Mouse (Mus musculus): Measurements from ENCODE around the gene Ehbp1. TPM values are rescaled to one million over a fixed set of nuclear protein-coding genes. Genes with fewer than 3 reads are reported as not detected.
A peak's percentile ranks its signal among the peaks of the same experiment; 100 is the strongest.

Ehbp1 gene
- polyA plus RNA-seq, 2 experiments, result 12.1 to 21.4 TPM

- Histone ChIP-seq H3K9me3 (ENCODE audit: control insufficient read depth, low read length) (no peaks in the 10 kb centered on the region), H3K4me1 (ENCODE audit: control insufficient read depth, insufficient read depth, low read length) (peaks cover 14% of the 10 kb centered on the region), H3K27me3 (ENCODE audit: control insufficient read depth, insufficient read depth, low read length) (peaks cover 90% of the 10 kb centered on the region), H3K9ac (ENCODE audit: low read depth, low read length, severe bottlenecking) (peak overlapping the region; percentile 41), H3K27ac (replicated peaks; ENCODE audit: low read depth, low read length) (0 out of 2 replicates have a peak overlapping the region, but pooled peaks have one; percentile 5), H3K4me2 (replicated peaks; ENCODE audit: low read depth, low read length, severe bottlenecking) (peak overlapping the region; percentile 94), H3K4me3 (replicated peaks; ENCODE audit: low read length) (peak overlapping the region; percentile 54), H3K36me3 (ENCODE audit: control insufficient read depth, insufficient read depth, low read length) (peaks cover 2% of the 10 kb centered on the region; the same call in 1 of the 2 replicates)
- ATAC-seq (ENCODE audit: low FRiP score, low read depth) (no peak), DNase-seq (ENCODE audit: low spot score) (no peak)
- WGBS, result 1% methylated on average over 27 of the region's 34 CpGs
- TF ChIP-seq POLR2A (IDR thresholded peaks at IDR 0.05; ENCODE audit: borderline replicate concordance, extremely low read depth, insufficient read depth, insufficient read length), result no peak
Observed at GRCm38 (mm10) chr11:22002062-22002782, 339.9 kb downstream of the Ehbp1 start.

DNA sequence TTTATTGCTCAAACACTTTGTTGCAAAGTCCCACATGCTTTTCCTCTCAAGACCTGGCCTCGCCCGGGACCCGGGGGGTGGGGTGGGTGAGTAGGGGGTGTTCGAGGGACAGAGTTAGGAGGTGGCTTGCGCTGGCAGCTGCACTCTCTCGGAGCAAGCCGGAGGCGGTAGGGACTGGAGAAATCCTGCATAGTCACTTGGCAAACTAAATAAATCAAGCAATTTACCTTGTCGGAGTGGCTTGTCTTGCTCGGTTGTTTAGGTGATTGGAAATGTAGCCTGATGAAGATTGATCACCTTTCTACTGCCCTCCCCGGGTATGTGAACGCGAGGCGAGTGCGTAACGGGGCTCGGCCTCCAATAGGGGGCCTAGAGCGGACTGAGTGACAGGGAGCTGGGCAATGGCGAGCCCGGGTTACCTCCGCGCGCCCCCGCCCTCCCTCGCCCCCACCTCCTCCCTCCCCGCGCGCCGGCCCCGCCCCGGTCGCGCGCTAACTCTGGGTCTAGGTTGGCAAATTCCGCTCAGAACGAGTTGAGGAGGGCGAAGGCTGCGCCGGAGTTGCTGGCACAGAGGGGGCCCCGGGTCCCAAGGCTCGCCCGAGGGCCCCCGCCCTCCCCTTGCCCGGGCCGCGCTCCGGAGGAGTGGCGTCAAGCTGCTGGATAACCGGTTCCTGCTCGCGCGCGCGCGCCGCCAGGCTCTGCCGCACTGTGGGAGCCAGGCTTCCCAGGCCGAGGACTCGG lies 340.6 kb downstream of the Ehbp1 start:
- Histone ChIP-seq H3K27me3 (ENCODE audit: control insufficient read depth, insufficient read depth, low read length) (peaks cover 90% of the 10 kb centered on the region), H3K36me3 (ENCODE audit: control insufficient read depth, insufficient read depth, low read length) (peaks cover 2% of the 10 kb centered on the region; the same call in 1 of the 2 replicates), H3K27ac (replicated peaks; ENCODE audit: low read depth, low read length) (0 out of 2 replicates have a peak overlapping the region, but pooled peaks have one; percentile 5), H3K9me3 (ENCODE audit: control insufficient read depth, low read length) (no peaks in the 10 kb centered on the region), H3K4me2 (replicated peaks; ENCODE audit: low read depth, low read length, severe bottlenecking) (peak overlapping the region; percentile 94), H3K9ac (ENCODE audit: low read depth, low read length, severe bottlenecking) (peak overlapping the region; percentile 41), H3K4me1 (ENCODE audit: control insufficient read depth, insufficient read depth, low read length) (peaks cover 17% of the 10 kb centered on the region), H3K4me3 (replicated peaks; ENCODE audit: low read length) (peak overlapping the region; percentile 54)
- ATAC-seq (ENCODE audit: low FRiP score, low read depth), result peak; percentile 74
- TF ChIP-seq POLR2A (IDR thresholded peaks at IDR 0.05; ENCODE audit: borderline replicate concordance, extremely low read depth, insufficient read depth, insufficient read length), result no peak
- DNase-seq (ENCODE audit: low spot score), result peak; percentile 59
- 2% methylated on average over 25 of the region's 59 CpGs for WGBS

- no peaks in the 10 kb centered on the region for H3K36me3 ChIP-seq (ENCODE audit: control insufficient read depth, insufficient read depth, low read length)
- H3K4me2 ChIP-seq (replicated peaks; ENCODE audit: low read depth, low read length, severe bottlenecking), result peak overlapping the region; percentile 94
- TF ChIP-seq POLR2A (IDR thresholded peaks at IDR 0.05; ENCODE audit: borderline replicate concordance, extremely low read depth, insufficient read depth, insufficient read length), result no peak
- DNase-seq (ENCODE audit: low spot score) (no peak), ATAC-seq (ENCODE audit: low FRiP score, low read depth) (no peak)
- WGBS, result 4% methylated on average over 40 of the region's 48 CpGs
- H3K9me3 ChIP-seq (ENCODE audit: control insufficient read depth, low read length), result no peaks in the 10 kb centered on the region
- peak overlapping the region; percentile 38; the same call in 1 of the 2 replicates for H3K9ac ChIP-seq (ENCODE audit: low read depth, low read length, severe bottlenecking)
- H3K27me3 ChIP-seq (ENCODE audit: control insufficient read depth, insufficient read depth, low read length), result peaks cover 89% of the 10 kb centered on the region
- peaks cover 17% of the 10 kb centered on the region for H3K4me1 ChIP-seq (ENCODE audit: control insufficient read depth, insufficient read depth, low read length)
- H3K4me3 ChIP-seq (replicated peaks; ENCODE audit: low read length), result peak overlapping the region; percentile 54
- no peak overlapping the region for H3K27ac ChIP-seq (replicated peaks; ENCODE audit: low read depth, low read length)
Observed at GRCm38 (mm10) chr11:22000316-22001076, 341.6 kb downstream of the Ehbp1 start.

DNA sequence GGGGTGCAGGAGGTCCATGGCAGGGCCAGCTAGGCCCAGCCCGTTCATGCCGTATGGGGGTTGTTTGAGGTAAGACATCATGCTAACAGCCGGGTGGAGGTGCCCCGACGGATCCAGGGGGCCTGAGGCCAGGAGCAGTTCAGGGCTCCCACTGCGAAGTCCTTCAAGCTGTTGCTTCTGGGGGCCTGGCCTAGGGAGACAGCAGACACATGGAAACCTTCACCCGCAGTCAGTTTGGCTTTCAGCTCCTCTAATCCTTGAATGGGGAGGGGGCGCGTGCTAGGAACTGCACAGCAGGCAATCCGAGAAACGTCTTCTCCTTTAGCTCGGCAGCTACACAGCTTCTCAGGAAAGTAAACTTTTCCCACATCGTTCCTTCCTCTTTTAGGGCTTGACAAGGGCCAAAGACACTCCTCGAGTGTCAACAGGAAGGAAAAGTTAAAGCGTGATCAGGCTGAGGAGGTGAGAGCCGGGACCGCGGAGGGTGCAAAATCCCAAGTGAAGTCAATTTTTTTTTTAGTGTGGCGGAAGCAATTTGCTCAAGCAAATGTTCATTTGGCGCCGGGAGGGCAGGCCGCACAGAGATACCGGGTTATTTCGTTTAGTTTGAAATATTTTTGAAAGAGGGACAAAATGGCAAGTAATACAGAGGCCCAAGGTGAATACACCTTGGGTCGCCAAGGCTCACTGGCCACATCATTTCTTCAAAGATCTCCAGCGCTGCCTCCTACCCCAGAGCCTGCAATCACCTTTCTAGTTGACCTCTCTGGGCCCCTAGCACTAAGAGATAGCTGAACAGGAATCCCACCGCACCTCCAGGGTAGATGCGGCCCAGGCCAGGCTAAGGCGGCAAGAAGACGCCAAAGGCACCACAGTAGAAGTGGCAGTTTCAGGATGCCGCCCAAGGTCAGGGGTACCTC lies 342.4 kb downstream of the Ehbp1 start:
- Histone ChIP-seq H3K4me2 (replicated peaks; ENCODE audit: low read depth, low read length, severe bottlenecking) (no peak overlapping the region; the same call in 1 of the 2 replicates), H3K27ac (replicated peaks; ENCODE audit: low read depth, low read length) (no peak overlapping the region), H3K36me3 (ENCODE audit: control insufficient read depth, insufficient read depth, low read length) (no peaks in the 10 kb centered on the region), H3K4me1 (ENCODE audit: control insufficient read depth, insufficient read depth, low read length) (peaks cover 17% of the 10 kb centered on the region), H3K27me3 (ENCODE audit: control insufficient read depth, insufficient read depth, low read length) (peaks cover 85% of the 10 kb centered on the region), H3K4me3 (replicated peaks; ENCODE audit: low read length) (peak overlapping the region; percentile 54), H3K9me3 (ENCODE audit: control insufficient read depth, low read length) (no peaks in the 10 kb centered on the region), H3K9ac (ENCODE audit: low read depth, low read length, severe bottlenecking) (0 out of 2 replicates have a peak overlapping the region, but pooled peaks have one; percentile 38)
- DNase-seq (ENCODE audit: low spot score) (no peak), ATAC-seq (ENCODE audit: low FRiP score, low read depth) (no peak)
- TF ChIP-seq POLR2A (IDR thresholded peaks at IDR 0.05; ENCODE audit: borderline replicate concordance, extremely low read depth, insufficient read depth, insufficient read length), result no peak
- WGBS, result 9% methylated on average over 31 of the region's 31 CpGs
